Mouse (Mus musculus) skeletal muscle tissue, adult 2 months (tissue): ENCODE data around the gene Nufip1.

ENCODE experiments used
- DNase-seq: peaks from one replicate; pipeline ENCODE4 v3.0.0-alpha.2; 2012; ENCODE audit warnings: low read depth, low spot score

Gene Nufip1

DNA sequence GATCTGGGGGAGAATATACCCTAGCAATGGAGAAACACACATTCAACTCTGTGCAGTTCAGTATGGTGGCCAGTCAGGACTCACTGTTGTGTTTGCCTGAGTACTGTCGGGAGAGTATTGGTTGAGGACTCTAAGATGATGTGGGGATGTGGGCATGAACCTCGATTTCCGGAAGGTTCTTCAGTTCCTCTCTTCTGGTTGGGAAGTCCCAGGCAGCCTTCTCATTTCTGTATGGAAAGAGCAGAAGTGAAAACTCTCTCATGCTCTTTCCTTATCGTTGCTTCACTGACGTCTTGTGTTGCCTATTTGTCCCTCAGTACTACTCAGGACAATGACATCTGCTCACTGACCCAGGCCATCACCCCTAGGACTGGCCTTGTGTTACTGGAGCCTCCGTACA lies 68.7 kb downstream of the Nufip1 start:
- peak; percentile 32 for DNase-seq

DNA sequence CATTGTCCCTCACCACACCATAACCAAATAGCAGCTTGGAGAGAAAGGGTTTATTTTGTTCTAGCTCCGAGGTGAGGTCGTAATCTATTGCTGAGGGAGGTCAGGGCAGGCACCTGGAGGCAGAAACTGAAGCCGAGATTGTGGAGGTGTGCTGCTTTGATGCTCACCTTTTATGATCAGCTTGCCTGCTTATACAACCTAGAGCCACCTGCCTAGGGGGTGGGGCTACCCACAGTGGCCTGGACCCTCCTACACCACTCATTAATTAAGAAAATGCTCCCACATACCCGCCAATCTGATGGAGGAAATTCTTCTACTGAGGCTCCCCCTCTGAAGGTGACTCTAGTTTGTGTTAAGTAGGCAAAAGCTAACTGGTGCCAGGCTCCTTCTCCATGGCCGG lies 74.7 kb downstream of the Nufip1 start:
- no peak for DNase-seq

DNA sequence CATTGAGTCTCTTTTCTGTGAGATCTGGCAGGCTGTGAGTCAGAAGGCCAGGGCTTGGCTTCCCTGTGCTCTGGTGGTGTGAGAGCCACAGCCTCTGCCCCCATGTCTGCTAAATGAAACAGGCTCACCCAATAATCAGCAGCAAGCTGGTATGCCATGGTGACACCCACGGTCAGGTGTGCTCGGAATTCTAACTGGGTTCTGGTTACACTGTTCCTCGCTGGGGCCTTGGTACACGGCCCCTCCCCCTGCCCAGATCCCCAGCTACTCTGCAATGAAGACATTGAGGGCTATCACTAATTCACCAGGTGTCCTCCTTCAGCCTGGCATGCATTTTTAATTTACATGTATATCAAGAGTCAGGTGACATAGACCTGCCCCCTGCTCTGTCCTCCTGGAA lies 75.6 kb downstream of the Nufip1 start:
- DNase-seq, result no peak
